Mouse (Mus musculus) cerebellum, adult 11-12 months (tissue): ENCODE measurements around the gene Lpcat4.
A peak's percentile ranks its signal among the peaks of the same experiment; 100 is the strongest.
"Not testable (repeated sequence)": the region's sequence is repeated elsewhere in the genome, so short reads cannot be mapped to it uniquely, and the experiment has no call there.

Experiments used
- DNase-seq: peaks from one replicate; pipeline ENCODE4 v3.0.0; 2022

Lpcat4 gene

DNA sequence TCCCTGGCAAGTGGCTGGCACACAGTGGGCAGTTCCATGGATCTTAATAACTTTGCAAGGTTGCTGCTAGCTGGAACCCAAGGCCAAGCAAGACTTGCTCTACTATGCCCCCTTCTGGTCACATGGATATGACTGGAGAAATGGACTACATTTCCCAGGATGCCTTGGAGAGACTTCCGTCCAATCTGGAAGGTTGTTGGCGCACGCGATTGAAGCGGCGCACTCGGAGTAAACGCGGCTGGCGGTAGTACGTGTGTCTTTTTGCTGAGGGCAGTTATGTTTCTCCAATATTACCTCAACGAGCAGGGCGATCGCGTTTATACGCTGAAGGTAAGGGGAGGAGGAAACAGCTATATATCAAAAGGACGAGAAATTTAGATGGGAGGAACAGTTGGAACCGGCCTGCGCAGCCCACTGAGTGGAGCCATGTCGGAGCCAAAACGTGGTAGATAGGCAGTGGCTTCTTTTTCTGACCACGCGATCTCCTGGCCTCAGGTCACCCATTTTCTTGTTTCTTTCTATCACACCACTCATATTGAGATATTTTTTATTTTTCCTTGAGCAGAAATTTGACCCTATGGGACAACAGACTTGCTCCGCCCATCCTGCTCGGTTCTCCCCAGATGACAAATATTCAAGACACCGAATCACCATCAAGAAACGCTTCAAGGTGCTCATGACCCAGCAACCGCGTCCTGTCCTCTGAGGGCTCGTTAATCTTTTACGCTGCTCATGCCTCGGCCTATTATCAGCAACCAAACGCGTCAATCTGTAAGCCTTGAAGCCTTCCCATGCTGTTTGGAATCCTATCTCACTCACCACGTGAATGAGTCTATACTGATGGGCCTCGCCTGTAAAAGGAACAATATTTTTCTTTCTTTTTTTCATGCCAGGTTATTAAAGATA lies 22.7 kb downstream of the Lpcat4 start, which contains the start of gene Nop10:
TSS of gene Nop10 (plus strand) at position 179 of the 906 bp plus-strand sequence.
- DNase-seq, result peak; percentile 90

DNA sequence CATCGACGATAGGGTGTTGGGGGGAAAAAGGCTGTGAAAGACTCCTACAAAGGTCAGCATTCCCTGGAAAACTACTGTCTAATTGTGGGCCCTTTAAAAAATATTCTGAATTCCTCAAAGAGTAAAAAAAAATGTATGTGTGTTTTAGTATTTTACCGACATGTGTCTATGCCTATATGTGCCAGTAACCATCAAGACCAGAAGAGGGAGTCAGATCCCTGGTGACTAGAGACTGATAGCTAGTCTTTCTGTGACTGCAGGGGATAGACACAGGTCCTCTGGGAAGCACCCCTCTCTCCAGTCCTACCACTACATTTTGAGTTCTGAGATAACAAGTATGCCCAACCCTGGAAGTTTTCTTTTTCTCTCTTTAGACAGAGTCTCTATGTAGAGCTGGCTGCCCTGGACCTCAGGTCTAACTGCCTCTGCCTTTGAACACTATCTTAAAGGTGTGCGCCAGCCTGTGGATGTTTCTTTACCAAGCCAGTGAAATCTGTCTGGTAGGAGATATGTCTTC lies 23.6 kb downstream of the Lpcat4 start:
- no peak for DNase-seq

DNA sequence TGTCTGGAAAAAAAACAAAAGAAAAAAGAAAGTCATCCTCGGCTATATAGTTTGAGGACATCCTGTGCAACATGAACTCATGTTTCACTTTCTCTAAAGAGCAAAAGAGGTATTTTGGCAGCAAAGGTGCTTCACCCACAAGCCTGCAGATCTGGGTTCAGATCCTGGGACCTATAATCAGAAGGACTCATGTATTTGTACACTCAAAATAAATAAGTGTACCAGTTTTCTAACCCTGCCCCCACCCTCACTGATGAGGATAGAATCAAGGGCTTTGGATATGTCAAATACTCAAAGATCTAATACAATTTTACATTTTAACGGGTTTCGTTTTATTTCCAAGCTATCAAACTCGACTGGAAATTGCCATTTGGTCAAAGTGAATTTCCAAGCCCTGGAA lies 25.1 kb downstream of the Lpcat4 start:
- DNase-seq, result no peak

DNA sequence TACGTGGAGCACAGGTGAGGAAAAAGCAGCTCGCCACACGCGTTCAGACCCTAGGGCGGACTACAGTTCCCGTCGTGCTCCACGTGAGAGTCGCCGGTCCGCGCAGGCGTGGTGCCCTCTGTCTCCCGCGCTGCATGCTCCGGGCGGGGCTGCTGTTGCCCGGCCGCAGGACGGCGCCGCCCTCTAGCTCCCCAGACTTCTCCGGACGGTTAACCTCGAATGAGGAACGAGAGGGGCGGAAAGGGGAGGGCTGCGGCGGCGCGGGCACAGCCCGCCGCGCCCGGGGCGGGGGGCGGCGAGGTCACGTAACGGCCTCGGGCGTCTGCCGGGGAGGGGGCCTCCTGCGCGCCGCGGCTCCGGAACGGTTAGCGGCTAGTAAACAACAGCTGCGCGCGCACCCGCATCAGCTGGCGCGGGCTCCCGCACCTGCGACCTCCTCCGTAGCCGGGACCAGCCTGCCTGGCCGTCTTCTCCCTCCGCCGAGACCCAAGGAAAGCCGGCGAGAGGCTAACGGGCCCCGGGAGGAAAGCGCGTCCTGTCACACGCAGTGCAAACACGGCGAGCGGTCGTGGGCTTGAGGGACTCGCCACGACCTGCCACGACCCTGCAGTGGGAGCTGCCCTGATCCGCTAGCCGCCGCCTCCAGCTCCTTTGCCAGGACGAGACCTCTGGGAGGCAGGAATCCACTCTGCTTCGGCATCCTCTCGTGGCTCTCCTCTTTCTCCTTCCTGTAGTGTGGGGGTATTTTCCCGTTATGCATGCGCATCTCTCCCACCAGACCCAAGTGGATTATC lies 26.4 kb downstream of the Lpcat4 start, which contains the start of gene Slc12a6:
TSS of gene Slc12a6 (plus strand) at position 378 of the 794 bp plus-strand sequence.
- DNase-seq, result peak; percentile 94

DNA sequence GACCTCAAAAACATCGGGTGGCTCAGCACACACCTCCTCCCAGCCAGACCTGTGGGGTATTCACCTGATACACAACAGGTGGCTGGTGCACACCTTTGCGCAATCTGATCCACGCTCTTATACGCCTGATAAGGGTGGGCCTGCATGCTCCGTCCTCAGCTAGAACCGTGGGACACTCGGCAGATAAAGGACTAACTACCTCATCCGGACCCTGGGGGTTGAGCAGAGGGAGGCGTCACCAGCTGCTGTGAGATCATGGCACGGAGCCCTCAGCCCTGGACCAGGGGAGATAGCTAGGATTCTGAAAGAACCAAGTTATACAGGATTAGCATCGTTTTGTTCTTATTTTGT lies 26.9 kb downstream of the Lpcat4 start, which contains the start of gene Gm21985:
TSS of gene Gm21985 (plus strand) at position 73 of the 351 bp plus-strand sequence.
- DNase-seq, result peak; percentile 77

DNA sequence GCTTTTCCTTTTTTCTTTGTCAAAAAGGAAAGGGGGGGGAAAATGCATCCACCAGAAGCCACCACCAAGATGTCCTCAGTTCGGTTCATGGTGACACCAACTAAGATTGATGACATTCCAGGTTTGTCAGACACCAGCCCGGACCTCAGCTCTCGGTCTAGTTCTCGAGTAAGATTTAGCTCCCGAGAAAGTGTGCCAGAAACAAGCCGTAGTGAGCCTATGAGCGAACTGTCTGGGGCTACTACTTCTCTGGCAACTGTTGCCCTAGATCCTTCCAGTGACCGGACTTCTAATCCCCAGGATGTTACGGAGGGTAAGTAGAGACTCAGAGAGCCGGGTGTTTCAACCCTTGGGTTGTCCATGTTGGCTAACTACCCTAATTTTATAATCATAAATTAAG lies 27.5 kb downstream of the Lpcat4 start:
- no peak for DNase-seq

DNA sequence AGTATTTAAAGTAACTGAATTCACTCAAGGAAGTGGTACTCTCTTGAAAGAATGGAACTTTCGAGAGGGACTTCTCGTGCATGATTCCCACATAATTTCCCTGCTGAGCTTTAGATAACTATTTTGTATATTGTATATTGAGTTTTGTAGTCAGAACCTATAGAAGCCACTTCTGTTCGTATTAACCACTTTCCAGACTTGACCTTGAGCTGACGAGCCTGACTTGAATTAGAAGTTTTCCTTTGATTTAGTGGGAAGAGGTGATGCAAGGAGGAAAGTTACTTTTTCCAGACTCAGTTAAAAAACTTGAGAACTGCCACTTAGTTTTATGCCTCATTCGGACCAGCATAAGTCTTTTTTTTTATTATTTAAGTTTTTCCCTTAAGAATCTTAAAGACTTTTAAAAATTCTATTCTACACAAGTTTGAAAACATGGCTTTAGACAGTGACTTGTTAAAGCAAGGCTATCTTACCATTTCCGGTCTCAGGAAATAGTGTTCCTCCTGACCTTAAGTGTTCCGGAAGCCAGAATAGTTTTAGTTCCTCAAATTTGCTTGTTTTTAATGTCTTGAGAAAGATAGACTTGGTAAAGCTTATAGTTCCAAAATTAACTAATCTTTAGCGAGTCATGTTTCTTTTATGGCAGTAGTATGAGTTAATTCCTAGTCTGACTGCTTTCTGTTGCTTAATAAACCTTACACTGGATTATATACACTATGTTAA lies 28.4 kb downstream of the Lpcat4 start:
- no peak for DNase-seq

DNA sequence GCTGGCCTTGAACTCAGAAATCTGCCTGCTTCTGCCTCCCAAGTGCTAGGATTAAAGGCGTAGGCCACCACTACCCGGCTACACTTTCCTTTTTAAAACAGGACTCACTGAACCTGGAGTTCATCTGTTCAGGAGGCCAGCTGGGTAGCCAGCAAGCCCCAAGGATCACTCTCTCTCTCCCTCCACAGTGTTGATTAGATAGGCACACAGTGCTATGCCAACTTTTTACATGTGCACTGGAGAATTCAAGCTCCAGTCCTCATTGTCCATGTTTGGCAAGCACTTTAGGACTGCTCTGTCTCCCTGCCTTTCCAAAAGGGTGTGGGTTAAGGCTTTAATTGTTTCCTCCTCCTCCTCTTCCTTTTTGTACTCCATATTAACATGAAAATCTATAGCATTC lies 30.7 kb downstream of the Lpcat4 start:
- no peak for DNase-seq

DNA sequence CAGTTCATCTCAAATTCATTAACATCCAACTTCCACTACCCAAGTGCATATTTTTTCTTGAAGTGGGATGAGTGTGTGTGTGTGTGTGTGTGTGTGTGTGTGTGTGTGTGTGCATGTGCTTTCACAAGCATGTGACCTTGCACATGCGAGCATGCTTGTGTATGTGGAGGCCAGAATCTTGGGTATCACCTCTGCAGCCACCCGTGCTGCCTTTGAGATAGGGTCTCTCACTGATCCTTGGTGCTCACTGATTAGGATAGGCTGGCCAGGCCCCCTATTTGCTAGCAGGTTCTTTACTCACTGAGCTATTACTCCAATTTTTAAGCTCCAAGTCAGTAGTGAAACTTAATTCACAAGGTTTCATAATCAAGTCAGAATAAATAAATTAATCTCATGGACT lies 33.6 kb downstream of the Lpcat4 start:
- no peak for DNase-seq

DNA sequence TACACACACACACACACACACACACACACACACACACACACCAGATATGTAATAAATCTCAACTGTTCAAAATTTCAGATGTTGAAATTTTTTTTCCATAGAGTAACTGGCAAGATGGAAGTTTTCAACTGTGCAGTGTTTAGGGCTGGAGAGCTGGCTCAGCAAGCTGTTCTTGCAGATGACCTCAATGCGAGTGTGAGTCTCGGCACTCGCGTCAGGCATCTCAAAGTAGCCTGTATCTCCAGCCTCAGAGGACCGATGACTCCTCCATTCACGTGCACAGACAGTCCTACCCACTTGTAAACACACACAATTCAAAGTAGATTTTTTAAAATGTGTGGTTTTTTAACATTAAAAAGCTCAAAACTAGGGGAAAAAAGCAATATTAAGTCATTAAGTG lies 34.2 kb downstream of the Lpcat4 start:
- no peak for DNase-seq

DNA sequence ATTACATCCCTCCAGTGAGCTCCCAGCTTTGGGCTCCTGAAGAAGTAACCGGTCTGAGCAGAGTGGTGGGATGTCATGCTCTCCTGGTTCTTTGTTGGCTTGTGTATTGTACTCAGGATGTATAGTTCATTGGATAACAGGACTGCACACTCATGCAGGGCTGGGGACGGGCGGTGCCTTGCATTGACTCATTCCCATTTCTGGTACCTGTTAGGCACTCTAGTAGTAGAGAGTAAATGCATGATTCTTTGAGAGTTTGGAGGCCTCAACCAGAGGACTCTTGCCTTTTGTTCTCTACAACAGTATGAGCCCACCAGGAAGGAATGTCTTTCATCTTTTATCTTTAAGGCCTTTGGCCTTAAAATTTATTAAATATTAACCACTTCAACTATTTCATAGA lies 37.6 kb downstream of the Lpcat4 start:
- no peak for DNase-seq

DNA sequence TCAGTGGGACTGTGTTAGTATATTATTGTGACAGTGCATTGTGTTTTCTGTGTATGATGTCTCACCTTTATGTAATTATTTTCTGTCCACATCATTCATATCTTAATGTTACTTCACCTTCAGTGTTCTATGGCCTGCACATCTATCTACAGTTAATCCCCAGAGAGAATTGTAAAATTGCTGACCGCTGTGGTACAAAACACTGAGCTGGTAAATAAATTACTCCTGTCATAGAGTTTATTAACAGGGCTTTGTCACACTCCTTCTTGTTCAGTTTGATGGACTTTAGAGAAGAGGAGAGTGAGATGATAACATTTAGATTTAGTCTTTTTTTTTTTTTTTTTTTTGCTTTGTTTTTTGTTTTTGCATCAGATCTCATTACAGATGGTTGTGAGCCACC lies 43.6 kb downstream of the Lpcat4 start:
- DNase-seq, result no peak

DNA sequence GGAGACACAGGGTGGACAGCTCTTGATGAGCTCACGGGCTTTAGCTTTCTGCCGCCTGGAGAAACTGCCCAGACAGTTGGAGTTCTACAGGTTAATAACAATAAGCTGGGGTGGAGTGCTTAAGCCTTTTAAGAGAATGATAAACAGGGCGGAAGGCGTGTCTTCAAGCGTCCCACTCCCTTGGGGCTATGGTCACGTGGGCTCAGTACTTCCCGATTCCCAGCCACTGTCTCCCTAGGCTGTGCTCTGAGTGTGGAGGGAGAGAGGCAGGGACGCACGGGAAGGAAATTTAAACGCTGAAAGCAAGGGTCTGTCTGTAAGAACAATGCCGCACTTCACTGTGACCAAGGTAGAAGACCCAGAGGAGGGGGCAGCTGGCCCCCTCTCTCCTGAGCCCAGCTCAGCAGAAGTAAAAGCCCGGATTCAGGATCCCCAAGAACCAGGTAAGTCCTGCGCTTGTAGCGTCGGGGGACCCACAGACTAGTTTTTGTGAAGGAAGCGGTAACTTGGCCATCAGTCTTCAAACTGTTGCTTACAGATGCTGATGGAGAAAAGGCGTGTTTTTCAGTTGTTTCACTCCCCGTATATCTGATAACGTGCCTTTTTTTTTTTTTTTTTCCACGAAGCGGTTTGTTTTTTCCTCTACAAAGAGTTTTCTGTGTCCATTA lies 45.2 kb downstream of the Lpcat4 start:
- no peak for DNase-seq

DNA sequence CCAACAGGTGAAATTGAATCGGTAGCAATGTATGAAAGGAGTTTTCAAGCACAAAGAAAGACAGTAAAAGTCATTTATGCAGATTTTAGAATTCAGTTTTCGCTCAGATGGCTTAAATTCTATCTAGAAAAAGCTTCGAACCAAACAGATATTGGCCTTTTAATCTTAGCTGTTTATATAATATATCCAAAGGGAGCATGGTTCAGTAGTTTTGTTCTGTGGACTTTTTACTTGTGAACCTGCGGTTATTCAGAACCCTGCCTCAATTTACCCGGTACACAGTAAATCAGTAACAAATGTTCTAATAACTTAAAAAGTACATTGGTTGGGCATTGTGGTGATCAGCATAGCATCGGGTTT lies 45.7 kb downstream of the Lpcat4 start:
- no peak for DNase-seq

DNA sequence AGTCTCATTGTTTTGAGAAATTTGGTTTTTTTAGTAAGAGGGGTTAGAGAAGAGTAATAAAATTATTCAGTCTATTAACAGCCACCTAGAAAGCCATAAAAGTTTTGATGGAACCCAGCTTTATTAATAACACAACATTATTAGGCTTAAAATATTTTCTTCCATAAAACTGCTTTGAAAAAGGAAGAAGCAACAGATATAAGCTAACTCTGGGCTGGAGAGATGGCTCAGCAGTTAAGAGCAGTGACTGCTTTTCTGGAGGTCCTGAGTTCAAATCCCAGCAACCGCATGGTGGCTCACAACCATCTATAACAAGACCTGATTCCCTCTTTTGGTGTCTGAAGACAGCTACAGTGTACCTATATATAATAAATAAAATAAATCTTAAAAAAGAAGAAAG lies 46.8 kb downstream of the Lpcat4 start:
- not testable (repeated sequence) for DNase-seq

DNA sequence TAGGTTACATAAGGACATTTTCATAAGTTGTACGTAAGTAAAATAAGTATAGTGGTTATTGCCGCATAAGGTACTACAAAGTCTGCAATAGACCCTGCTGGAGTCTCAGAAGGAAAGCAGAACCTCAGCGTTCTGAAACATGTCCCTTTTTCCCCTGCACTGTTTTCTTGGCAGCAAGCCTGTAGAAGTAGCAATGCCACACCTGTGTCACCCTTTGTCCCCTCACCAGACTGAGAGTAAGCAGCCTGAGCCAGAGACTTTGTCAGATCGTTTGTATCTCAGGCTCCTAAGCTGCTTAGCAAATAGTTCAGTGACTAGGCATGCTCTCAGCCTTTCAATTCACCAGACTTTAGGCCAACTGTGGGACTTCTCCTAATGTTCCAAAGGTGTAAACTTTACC lies 47.8 kb downstream of the Lpcat4 start:
- DNase-seq, result no peak

DNA sequence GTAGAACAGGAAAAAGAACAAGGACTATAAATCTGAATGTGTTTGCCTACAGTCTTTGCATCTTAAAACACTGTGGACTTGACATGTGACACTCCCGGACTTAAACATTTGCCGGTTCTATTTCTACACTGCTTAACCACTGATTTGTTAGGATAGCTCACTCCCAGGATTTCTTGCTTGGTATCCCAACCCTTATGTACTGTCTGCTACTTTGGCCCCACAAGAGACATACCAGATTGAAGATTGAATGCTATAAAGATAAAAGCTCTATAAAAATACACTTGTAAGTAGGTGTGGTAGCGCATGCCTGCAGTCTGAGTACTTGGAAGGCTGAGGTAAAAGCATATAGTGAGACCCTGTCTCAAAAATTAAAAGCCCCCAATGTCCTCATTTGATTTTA lies 50.2 kb downstream of the Lpcat4 start:
- no peak for DNase-seq

DNA sequence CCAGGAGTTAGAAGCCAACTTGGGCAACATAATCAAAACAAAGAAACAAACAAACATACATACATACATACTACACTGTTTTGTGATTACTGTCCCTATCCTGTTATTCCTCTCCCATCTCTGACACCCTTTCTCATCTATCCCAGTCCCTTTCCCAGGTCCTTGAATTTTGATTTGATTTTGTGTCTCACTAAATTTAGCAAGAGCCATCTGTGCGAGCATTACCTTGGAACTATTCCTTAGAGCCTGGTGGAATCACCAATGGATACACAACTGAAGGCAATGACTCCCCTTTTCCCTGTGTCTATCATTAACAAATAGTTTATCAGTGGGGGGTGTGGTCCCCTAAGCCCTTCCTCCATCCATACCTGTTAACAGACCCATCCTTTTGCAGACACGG lies 53.6 kb downstream of the Lpcat4 start:
- no peak for DNase-seq

DNA sequence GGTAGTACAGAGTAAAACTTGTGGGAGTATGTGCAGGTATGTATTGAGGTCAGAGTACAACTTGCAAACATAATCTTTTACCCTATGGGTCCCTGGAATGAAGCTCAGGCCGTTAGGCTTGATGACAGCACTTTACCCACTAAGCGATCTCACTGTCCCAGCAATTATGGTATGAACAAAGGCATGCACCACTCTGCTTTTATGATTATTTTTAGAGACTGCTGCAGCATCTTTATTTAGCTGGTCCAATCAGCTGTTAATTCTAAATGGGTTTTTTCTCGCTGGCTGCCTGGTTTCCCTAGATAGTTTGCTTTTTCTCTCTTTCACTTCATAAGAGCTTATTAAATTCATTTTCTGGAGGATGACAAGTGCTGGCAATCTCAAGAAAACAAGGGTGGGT lies 56.9 kb downstream of the Lpcat4 start:
- DNase-seq, result no peak
